Mouse (Mus musculus) ovary, postnatal 14 days (tissue): ENCODE measurements around the gene Fbxw20.
"Not testable (repeated sequence)": the region's sequence is repeated elsewhere in the genome, so short reads cannot be mapped to it uniquely, and the experiment has no call there.

Experiments
- DNase-seq: peaks from one replicate; pipeline ENCODE4 v3.0.0; 2022; ENCODE audit warnings: low spot score

Fbxw20 gene

GRCm38 (mm10) chr9:109234654-109235053 is at the start of gene Fbxw20:
Gene Fbxw20, minus strand, starts transcription at chr9:109234754.
- no peak for DNase-seq

- DNase-seq, result no peak
Observed at GRCm38 (mm10) chr9:109263041-109263440, 28.5 kb upstream of the Fbxw20 start.

- DNase-seq, result no peak
Observed at GRCm38 (mm10) chr9:109218449-109218848, 16.1 kb downstream of the Fbxw20 start.

GRCm38 (mm10) chr9:109201347-109201746 is 33.2 kb downstream of the Fbxw20 start:
- DNase-seq, result not testable (repeated sequence)

- no peak for DNase-seq
Observed at GRCm38 (mm10) chr9:109200349-109200748, 34.2 kb downstream of the Fbxw20 start.

- DNase-seq, result no peak
Observed at GRCm38 (mm10) chr9:109199353-109199752, 35.2 kb downstream of the Fbxw20 start.

GRCm38 (mm10) chr9:109195875-109196274 is 38.7 kb downstream of the Fbxw20 start, which contains the start of gene Fbxw13:
Gene Fbxw13, minus strand, starts transcription at chr9:109195975.
- DNase-seq, result not testable (repeated sequence)

- no peak for DNase-seq
Observed at GRCm38 (mm10) chr9:109177208-109177607, 57.3 kb downstream of the Fbxw20 start.

GRCm38 (mm10) chr9:109176301-109176700 is 58.3 kb downstream of the Fbxw20 start:
- no peak for DNase-seq
